Mouse (Mus musculus) heart, postnatal 36 days (tissue): ENCODE results near the gene Clcn6. TPM values are rescaled to one million over a fixed set of nuclear protein-coding genes. Genes with fewer than 3 reads are reported as not detected.
"Not testable (repeated sequence)": the region's sequence is repeated elsewhere in the genome, so short reads cannot be mapped to it uniquely, and the experiment has no call there.

Experiments
- DNase-seq, 2 experiments: peaks; one replicate each; pipeline ENCODE4 v3.0.0; 2021 to 2022
- intact Hi-C: fragments of 180-260 bp; cut with DNase I; formaldehyde crosslinking; loops from one replicate; pipeline ENCODE4 v1.15.1; 2025
- total RNA-seq, 2 experiments: library from RNA; stranded (reverse); gene quantifications; 2 replicates each; pipeline ENCODE4 v1.2.3; 2021

The Clcn6 gene
- total RNA-seq, 2 experiments from 2014 or later: 8.0 to 9.3 TPM

DNA sequence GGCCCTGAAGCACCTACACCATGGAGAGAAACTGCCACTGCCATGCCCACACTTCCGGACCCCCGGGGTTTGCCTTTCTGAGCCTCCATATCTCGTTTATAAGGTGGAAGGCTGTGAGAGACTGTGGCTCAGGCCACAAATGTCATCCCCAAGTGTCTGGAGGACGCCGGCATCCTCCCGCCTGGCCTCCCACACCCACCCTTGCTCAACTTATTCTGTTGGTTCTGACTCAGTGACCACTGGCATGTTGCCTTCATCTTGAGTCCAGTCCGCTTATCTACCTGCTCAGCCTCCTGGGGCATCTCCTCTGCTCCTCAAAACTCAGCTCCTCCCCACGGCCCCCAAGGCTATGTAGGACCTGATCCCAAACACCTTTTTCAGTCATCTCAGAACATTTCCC is 28.7 kb upstream of the Clcn6 start:
- DNase-seq: no peak
- intact Hi-C loops: no loop called here

DNA sequence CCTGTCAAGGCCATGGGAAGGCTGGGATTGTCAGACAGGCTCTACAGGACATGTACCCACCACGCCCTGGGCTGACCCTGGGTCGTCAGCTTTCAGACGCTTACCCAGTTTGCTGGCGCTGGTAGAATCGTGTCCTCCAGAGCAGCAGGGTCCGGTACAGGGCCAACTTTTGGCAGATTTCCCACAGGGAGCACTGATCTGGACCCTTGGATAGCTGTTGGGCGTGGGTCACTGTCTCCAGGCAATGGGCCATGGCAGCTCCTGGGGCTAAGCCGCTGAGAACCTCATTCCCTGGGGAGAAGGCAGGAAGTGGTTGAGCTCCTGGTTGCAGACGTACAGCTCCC is 27.8 kb upstream of the Clcn6 start:
- peak; percentile 52 to 68 for DNase-seq
- intact Hi-C loops: no loop called here

GRCm38 (mm10) chr4:148065702-148066400 is 27.2 kb upstream of the Clcn6 start:
- intact Hi-C loops: no loop called here
- DNase-seq: peak in 1 of 2 experiments; percentile 34

GRCm38 (mm10) chr4:148061086-148061480 is 22.5 kb upstream of the Clcn6 start:
- intact Hi-C loops: loop anchor here (2.0 kb wide), 1 partner anchor 108 kb away; no protein-coding TSS in a partner anchor
- DNase-seq: no peak

GRCm38 (mm10) chr4:148060120-148061085 is 21.8 kb upstream of the Clcn6 start:
- intact Hi-C loops: loop anchor here (2.0 kb wide), 1 partner anchor 108 kb away; no protein-coding TSS in a partner anchor

DNA sequence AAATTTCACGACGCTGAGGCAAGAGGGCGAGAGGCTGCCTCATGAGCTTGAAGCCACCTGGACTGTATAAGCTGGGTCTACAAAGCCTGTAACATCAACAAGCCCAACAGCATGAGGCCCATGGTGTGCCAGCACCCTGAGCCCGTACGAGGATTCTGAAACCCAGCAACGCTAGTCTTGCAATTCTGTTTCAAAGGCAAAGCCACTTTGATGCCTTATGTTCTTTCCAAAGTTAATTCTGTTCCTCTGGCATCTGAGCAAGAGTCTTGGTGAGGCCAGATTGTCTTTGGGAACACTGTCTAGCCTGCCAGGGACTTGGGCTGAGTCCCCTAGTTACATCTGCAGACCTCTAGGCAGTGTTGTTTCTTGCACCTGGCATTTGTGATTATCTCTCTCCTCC is 20.4 kb upstream of the Clcn6 start:
- DNase-seq: no peak
- intact Hi-C loops: no loop called here

More at GRCm38 (mm10) chr4:148060120-148061085, 21.8 kb upstream of the Clcn6 start:
- DNase-seq: peak; percentile 39 to 48

DNA sequence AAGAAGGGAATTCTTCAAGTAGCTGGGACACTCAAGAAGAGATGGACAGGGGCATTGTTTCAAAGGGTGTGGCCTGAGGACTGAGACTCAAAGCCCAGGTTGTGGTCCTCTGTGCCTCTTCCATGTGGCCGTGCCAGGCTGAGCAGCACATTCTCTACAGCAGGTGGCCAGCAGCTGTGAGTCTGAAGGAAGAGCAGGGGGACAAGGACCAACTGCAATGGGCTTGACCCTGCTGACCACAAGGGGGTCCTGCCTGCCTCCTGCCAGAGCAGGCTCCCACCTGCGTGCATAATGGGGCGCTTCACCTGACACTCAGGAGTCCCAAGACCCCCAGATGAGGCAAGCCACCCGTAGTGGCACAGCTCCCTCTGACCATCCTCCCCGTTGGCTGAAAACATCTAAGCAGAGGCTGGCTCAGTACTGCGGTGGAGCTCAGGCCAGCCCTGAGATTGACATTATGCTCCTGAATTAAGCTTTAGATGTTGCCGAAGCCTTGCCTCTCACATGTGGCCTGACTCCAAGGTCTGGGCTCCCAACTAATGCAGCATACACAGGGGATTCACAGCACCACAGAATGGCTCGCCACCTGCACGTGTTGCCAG is 19.7 kb upstream of the Clcn6 start:
- DNase-seq: no peak
- intact Hi-C loops: no loop called here

DNA sequence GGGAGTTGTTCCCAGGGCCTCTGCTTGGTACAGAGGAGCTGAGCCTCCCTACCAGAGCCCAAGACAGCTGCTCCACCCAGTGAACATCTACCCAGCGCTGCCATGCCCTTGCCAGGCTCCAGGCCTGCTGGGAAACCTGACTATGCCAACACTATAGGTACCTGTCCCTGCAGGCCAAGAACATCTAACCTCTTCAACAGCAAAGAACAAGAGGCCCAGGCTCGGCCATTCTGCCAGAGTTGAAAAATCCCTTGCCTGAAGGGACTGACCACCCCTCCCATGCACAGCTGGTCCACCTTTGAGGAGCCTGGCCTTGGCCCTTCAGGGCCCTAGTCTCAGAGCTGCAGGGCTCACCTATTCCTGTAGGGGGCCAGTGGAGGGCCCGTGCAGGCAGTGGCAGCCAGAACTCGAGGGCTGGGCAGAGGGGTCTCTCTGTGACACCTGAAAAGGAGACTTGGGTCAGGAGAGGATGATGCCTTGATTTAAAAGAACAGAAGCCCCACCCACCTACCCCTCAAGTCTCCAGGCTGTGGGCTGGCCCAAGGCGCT is 19.1 kb upstream of the Clcn6 start:
- intact Hi-C loops: no loop called here
- no peak for DNase-seq

GRCm38 (mm10) chr4:148056801-148057200 is 18.2 kb upstream of the Clcn6 start:
- peak; percentile 62 to 67 for DNase-seq
- intact Hi-C loops: no loop called here

- intact Hi-C loops: no loop called here
- peak in 1 of 2 experiments; percentile 23 for DNase-seq
Observed at GRCm38 (mm10) chr4:148056246-148056645, 17.6 kb upstream of the Clcn6 start.

DNA sequence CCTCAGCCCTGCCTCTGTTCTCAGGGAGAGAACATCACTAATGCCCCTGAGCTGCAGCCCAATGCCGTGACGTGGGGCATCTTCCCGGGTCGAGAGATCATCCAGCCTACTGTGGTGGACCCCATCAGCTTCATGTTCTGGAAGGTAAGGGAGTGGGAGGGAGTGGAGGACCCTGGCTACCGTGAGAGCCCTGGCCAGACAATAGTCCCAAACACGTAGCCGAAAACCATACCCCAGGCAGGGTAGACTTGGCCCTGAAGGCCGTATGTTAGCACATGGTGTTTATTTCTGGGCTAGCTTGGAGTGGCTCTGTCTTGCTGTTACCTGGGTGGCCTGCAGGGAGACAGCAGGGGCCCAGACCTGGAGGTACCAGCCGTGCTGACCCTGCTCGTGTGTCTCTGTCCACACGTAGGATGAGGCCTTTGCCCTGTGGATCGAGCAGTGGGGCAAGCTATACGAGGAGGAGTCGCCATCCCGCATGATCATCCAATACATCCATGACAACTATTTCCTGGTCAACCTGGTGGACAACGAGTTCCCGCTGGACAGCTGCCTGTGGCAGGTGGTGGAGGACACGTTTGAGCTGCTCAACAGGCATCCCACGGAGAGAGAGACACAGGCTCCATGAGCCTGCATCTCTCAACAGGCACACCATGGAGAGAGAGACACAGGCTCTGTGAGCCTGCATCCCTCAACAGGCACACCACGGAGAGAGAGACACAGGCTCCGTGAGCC is 16.5 kb upstream of the Clcn6 start:
- intact Hi-C loops: no loop called here
- DNase-seq: no peak

GRCm38 (mm10) chr4:148053417-148053920 is 14.8 kb upstream of the Clcn6 start:
- intact Hi-C loops: no loop called here
- DNase-seq: no peak

- DNase-seq: no peak
- intact Hi-C loops: no loop called here
Observed at GRCm38 (mm10) chr4:148052976-148053375, 14.4 kb upstream of the Clcn6 start.

DNA sequence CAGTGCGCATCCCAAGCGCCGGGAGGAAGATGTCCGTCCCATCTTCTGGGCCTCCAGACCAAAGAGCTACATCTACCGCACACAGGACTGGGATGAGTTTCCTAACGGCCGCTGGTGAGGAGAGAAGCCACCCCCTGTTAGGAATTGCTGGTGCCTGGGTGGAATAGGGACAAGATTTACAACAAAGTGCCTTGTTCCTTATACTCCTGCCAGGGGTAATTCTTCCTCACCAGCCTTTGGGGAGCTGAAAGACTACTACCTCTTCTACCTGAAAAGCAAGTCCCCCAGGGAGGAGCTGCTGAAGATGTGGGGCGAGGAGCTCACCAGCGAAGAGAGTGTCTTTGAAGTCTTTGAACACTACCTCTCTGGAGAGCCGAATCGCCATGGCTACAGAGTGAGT is 13.3 kb upstream of the Clcn6 start:
- intact Hi-C loops: no loop called here
- DNase-seq: no peak

GRCm38 (mm10) chr4:148051046-148051776 is 12.6 kb upstream of the Clcn6 start:
- no peak for DNase-seq

DNA sequence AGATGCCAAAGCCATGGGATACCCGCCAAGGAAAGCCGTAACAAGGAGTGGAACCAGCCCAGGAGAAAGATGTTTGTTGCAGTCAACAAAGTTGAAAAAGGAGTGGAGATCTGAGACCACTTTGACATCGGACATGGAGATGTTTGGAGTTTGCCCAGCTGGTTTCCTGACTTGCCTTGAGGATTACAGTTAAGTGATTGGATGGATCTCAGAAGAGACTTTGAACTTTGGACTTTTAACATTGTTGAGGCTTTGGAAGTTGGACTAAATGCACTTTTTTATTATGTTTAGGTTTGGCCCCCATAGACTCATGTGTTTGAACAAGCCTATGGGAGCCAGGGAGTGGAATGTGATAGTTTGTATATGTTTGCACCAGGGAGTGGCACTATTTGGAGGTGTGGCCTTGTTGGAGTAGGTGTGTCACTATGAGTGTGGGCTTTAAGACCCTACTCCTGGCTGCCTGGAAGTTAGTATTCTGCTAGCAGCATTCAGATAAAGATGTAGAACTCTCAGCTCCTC is 11.8 kb upstream of the Clcn6 start:
- DNase-seq, intact Hi-C loops: not testable (repeated sequence)

More at GRCm38 (mm10) chr4:148051046-148051776, 12.6 kb upstream of the Clcn6 start:
- intact Hi-C loops: no loop called here

- DNase-seq: no peak
- intact Hi-C loops: no loop called here
Observed at GRCm38 (mm10) chr4:148046450-148047031, 7.9 kb upstream of the Clcn6 start.

DNA sequence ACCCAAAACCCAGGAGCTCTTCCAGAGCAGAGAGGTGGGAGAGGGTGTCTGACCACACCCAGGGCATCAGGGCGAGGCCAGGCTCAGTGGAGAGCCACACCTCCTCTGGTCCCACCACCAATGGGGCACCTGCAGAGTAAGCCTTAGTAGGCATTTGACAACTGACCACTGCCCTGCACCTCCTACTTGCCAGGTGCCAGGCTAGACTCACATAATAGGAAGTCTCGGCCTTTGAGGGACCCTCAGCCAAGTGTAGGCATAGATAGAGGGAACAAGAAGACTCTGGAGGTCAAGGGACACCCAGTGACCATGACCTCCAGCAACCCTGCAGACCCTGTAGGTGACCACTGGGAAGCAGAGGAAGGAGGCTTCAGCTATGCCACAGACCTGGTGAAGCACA is 5.5 kb upstream of the Clcn6 start:
- intact Hi-C loops: loop anchor here (5.0 kb wide), 1 partner anchor 98 kb away; no protein-coding TSS in a partner anchor
- no peak for DNase-seq
